Mouse (Mus musculus): ENCODE results near the gene Camsap1. TPM values are rescaled to one million over a fixed set of nuclear protein-coding genes. Genes with fewer than 3 reads are reported as not detected.
A peak's percentile ranks its signal among the peaks of the same experiment; 100 is the strongest.

Gene Camsap1
- polyA plus RNA-seq, 1 experiment = 6.3 TPM

DNA sequence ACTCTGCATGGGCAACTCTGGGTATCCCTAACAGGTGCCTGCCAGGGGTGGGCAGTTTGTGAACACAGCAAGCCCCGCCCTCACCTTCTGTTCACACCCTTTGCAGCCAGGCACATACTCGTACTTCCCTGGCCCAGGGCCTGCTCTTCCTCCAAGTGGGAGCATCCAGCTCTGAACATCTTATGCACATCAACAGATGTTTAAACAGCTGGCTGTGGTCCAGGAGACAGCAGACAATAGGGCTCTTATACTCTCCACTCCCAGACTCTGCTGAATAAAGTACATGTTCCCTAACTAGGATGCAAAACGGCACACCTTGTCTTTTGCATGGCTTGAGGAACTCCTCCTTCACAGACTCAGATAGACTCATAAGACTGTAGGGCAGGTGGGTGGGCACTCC lies 63.1 kb downstream of the Camsap1 start:
- DNase-seq = peak; percentile 3
- Histone ChIP-seq H3K36me3 (ENCODE audit: control insufficient read depth, insufficient read depth, low read length) (no peaks in the 10 kb centered on the region), H3K27me3 (replicated peaks; ENCODE audit: control insufficient read depth, insufficient read depth, low read length) (no peaks in the 10 kb centered on the region), H3K27ac (ENCODE audit: insufficient read depth, low read depth, low read length) (no peak overlapping the region), H3K4me3 (ENCODE audit: insufficient read depth, low read depth, low read length) (no peak overlapping the region), H3K4me1 (ENCODE audit: control insufficient read depth, insufficient read depth, low read length) (no peaks in the 10 kb centered on the region)
- WGBS = 63% methylated on average over 3 of the region's 3 CpGs
- TF ChIP-seq CTCF (conservative IDR thresholded peaks at IDR 0.05; ENCODE audit: insufficient read depth, insufficient read length, low read depth, low read length) = no peak
- no peak for TF ChIP-seq POLR2A (IDR thresholded peaks at IDR 0.05; ENCODE audit: low read depth, low read length)

DNA sequence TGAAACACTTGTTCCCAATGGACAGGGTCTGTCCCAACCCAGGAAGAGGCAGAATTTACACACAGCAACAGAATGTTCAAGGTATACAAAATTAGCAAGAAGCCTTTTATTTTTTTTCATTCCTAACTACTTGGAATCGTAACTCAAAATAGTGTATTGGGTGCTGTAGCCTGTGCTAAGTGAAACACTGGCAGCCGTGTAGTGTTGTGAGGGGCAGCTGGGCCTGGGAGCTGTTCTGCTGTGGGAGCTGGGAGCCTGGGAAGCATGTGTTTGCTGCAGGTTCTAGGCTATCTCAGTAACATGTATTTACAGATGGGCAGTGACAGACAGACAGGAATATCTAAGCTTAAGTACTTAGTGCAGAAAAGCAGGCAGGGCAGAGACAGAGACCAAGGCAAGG lies 64.7 kb downstream of the Camsap1 start:
- no peak for TF ChIP-seq POLR2A (IDR thresholded peaks at IDR 0.05; ENCODE audit: low read depth, low read length)
- 94% methylated on average over 2 of the region's 2 CpGs for WGBS
- no peaks in the 10 kb centered on the region for H3K4me1 ChIP-seq (ENCODE audit: control insufficient read depth, insufficient read depth, low read length)
- no peak for DNase-seq
- no peaks in the 10 kb centered on the region for H3K27me3 ChIP-seq (replicated peaks; ENCODE audit: control insufficient read depth, insufficient read depth, low read length)
- H3K4me3 ChIP-seq (ENCODE audit: insufficient read depth, low read depth, low read length) = no peak overlapping the region
- H3K36me3 ChIP-seq (ENCODE audit: control insufficient read depth, insufficient read depth, low read length) = no peaks in the 10 kb centered on the region
- no peak overlapping the region for H3K27ac ChIP-seq (ENCODE audit: insufficient read depth, low read depth, low read length)

DNA sequence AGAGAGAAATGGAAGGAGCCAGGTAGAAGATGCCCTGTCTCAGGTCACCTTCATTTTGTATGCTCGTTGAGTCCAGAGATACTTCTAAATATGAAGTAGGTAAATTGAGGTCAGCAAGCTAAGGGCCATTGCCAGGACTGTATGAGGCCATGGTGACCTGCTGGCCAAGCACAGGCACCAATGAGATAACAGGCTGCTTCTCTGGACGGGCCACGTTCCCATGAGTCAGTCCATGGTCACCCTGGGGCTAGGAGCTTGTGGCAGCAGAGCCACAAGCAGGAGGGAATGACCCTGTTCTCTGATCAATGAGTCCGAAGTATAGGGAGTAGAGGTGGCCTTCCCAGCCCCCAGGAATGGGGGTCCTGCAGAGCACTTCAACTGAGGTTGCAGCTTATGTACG lies 68.3 kb downstream of the Camsap1 start:
- TF ChIP-seq POLR2A (IDR thresholded peaks at IDR 0.05; ENCODE audit: low read depth, low read length) (no peak), CTCF (conservative IDR thresholded peaks at IDR 0.05; ENCODE audit: insufficient read depth, insufficient read length, low read depth, low read length) (no peak)
- Histone ChIP-seq H3K36me3 (ENCODE audit: control insufficient read depth, insufficient read depth, low read length) (no peaks in the 10 kb centered on the region), H3K27me3 (replicated peaks; ENCODE audit: control insufficient read depth, insufficient read depth, low read length) (no peaks in the 10 kb centered on the region), H3K27ac (ENCODE audit: insufficient read depth, low read depth, low read length) (no peak overlapping the region), H3K4me1 (ENCODE audit: control insufficient read depth, insufficient read depth, low read length) (no peaks in the 10 kb centered on the region), H3K4me3 (ENCODE audit: insufficient read depth, low read depth, low read length) (no peak overlapping the region)
- 87% methylated on average over 5 of the region's 5 CpGs for WGBS
- no peak for DNase-seq

DNA sequence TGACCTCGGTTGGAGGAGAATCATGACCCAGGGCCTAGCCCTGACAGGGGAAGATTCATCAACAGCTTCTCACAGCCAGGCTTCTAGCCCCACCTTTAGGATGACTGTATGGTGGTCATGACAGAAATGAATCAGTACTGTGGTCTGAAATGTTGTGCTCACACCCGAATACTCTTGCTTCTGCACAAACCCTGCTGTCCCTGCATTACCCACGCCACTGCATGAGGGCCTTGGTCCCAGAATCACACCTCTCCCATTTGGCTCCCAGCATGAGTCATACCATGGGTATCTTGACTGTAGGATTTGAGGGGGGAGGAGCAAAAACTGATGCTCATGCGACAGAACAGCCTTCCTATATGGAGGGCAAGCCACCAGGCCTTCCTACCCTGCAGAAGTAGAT lies 68.9 kb downstream of the Camsap1 start:
- H3K27ac ChIP-seq (ENCODE audit: insufficient read depth, low read depth, low read length) = no peak overlapping the region
- 82% methylated on average over 4 of the region's 4 CpGs for WGBS
- H3K36me3 ChIP-seq (ENCODE audit: control insufficient read depth, insufficient read depth, low read length) = no peaks in the 10 kb centered on the region
- no peaks in the 10 kb centered on the region for H3K4me1 ChIP-seq (ENCODE audit: control insufficient read depth, insufficient read depth, low read length)
- H3K4me3 ChIP-seq (ENCODE audit: insufficient read depth, low read depth, low read length) = no peak overlapping the region
- H3K27me3 ChIP-seq (replicated peaks; ENCODE audit: control insufficient read depth, insufficient read depth, low read length) = no peaks in the 10 kb centered on the region
- TF ChIP-seq POLR2A (IDR thresholded peaks at IDR 0.05; ENCODE audit: low read depth, low read length) = no peak
- no peak for TF ChIP-seq CTCF (conservative IDR thresholded peaks at IDR 0.05; ENCODE audit: insufficient read depth, insufficient read length, low read depth, low read length)
- no peak for DNase-seq

DNA sequence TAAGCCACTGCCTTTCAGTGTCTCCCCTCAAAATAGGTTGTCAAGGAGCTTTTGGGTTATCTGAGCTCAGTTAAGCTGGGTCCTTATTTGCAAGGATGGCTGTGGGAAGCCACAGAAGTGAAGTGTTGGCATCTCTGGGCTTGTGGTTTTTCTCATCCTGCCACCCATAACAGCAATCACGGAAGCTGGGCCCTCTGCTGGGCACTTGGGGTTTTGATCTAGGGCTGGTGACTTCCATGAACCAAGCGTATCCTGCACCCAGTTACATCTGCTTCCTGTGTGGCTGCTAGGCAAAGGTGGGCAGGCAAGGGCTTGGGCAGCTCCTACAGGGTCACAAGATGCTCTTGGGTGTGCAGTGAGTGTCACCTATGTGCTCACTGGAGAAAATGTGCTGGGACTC lies 69.8 kb downstream of the Camsap1 start:
- Histone ChIP-seq H3K36me3 (ENCODE audit: control insufficient read depth, insufficient read depth, low read length) (no peaks in the 10 kb centered on the region), H3K27ac (ENCODE audit: insufficient read depth, low read depth, low read length) (no peak overlapping the region), H3K4me1 (ENCODE audit: control insufficient read depth, insufficient read depth, low read length) (no peaks in the 10 kb centered on the region), H3K4me3 (ENCODE audit: insufficient read depth, low read depth, low read length) (no peak overlapping the region), H3K27me3 (replicated peaks; ENCODE audit: control insufficient read depth, insufficient read depth, low read length) (no peaks in the 10 kb centered on the region)
- DNase-seq = peak; percentile 8
- TF ChIP-seq POLR2A (IDR thresholded peaks at IDR 0.05; ENCODE audit: low read depth, low read length) (no peak), CTCF (conservative IDR thresholded peaks at IDR 0.05; ENCODE audit: insufficient read depth, insufficient read length, low read depth, low read length) (peak; percentile 43)
- 55% methylated on average over 2 of the region's 2 CpGs for WGBS

DNA sequence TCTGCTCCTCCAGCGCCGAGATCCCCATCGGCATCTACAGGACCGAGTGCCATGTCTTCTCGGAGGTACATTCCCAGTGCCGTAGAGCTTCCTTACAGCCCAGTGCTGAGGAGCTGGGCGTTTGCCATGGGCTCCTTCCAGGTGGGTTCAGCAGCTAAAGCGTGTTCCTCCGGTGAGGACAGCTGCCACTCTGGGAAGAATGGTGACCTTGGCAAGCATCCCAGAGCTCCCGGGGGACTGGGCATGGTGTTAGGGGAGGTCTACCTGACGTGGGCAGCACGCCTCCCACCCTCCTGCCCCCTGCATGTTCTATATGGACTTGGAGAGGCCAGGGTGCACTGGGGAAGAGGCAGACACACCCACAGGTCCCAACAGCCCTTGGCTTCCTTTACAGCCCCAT lies 73.2 kb downstream of the Camsap1 start:
- Histone ChIP-seq H3K4me1 (ENCODE audit: control insufficient read depth, insufficient read depth, low read length) (no peaks in the 10 kb centered on the region), H3K4me3 (ENCODE audit: insufficient read depth, low read depth, low read length) (no peak overlapping the region), H3K27me3 (replicated peaks; ENCODE audit: control insufficient read depth, insufficient read depth, low read length) (no peaks in the 10 kb centered on the region), H3K27ac (ENCODE audit: insufficient read depth, low read depth, low read length) (no peak overlapping the region), H3K36me3 (ENCODE audit: control insufficient read depth, insufficient read depth, low read length) (no peaks in the 10 kb centered on the region)
- 73% methylated on average over 12 of the region's 12 CpGs for WGBS
- TF ChIP-seq CTCF (conservative IDR thresholded peaks at IDR 0.05; ENCODE audit: insufficient read depth, insufficient read length, low read depth, low read length) = no peak
- no peak for TF ChIP-seq POLR2A (IDR thresholded peaks at IDR 0.05; ENCODE audit: low read depth, low read length)
- no peak for DNase-seq

DNA sequence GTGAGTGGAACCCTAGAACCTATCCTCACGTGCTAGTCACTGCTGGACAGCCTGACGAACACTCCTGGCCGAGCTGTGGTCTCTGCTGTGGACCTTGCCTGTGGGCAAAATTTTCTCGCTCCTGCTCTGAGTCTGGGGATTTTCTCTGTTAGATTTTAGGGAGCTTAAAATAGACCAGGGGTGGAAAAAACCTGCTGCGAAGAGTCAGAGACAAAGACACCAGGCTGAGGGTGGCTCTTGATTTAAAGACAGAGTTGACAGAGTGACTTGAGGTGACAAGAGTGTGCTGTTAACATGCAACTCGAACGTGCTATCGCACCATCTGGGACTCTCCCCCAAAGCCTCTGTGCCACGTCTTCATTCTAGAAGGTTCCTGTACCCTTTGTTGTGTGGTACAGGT lies 84.1 kb downstream of the Camsap1 start:
- Histone ChIP-seq H3K4me1 (ENCODE audit: control insufficient read depth, insufficient read depth, low read length) (no peaks in the 10 kb centered on the region), H3K27ac (ENCODE audit: insufficient read depth, low read depth, low read length) (no peak overlapping the region), H3K36me3 (ENCODE audit: control insufficient read depth, insufficient read depth, low read length) (no peaks in the 10 kb centered on the region), H3K4me3 (ENCODE audit: insufficient read depth, low read depth, low read length) (no peak overlapping the region), H3K27me3 (replicated peaks; ENCODE audit: control insufficient read depth, insufficient read depth, low read length) (no peaks in the 10 kb centered on the region)
- 77% methylated on average over 9 of the region's 9 CpGs for WGBS
- DNase-seq = no peak
- TF ChIP-seq CTCF (conservative IDR thresholded peaks at IDR 0.05; ENCODE audit: insufficient read depth, insufficient read length, low read depth, low read length) (no peak), POLR2A (IDR thresholded peaks at IDR 0.05; ENCODE audit: low read depth, low read length) (no peak)

DNA sequence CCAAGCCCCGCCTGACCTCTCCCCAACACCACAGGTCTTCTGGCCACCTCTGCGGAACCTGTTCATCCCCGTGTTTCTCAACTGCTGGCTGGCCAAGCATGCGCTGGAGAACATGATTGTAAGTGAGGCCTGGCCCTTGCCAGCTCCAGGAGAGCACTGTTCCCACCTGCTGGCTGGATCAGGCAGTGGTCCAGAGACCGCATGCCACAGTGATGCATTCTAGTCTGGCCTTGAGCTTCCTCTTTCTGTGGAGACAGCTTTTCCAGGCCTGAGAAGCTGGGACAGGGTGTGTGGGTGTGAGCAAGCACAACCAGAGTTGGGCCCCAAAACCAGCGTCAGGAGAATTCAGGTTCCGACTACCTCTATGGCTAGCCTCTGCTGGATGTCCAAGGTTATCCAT lies 90.6 kb downstream of the Camsap1 start:
- H3K27me3 ChIP-seq (replicated peaks; ENCODE audit: control insufficient read depth, insufficient read depth, low read length) = no peaks in the 10 kb centered on the region
- H3K36me3 ChIP-seq (ENCODE audit: control insufficient read depth, insufficient read depth, low read length) = no peaks in the 10 kb centered on the region
- WGBS = 75% methylated on average over 7 of the region's 7 CpGs
- no peak for DNase-seq
- no peak overlapping the region for H3K27ac ChIP-seq (ENCODE audit: insufficient read depth, low read depth, low read length)
- H3K4me3 ChIP-seq (ENCODE audit: insufficient read depth, low read depth, low read length) = no peak overlapping the region
- no peaks in the 10 kb centered on the region for H3K4me1 ChIP-seq (ENCODE audit: control insufficient read depth, insufficient read depth, low read length)
- no peak for TF ChIP-seq CTCF (conservative IDR thresholded peaks at IDR 0.05; ENCODE audit: insufficient read depth, insufficient read length, low read depth, low read length)
- no peak for TF ChIP-seq POLR2A (IDR thresholded peaks at IDR 0.05; ENCODE audit: low read depth, low read length)
